Comparison of ENCODE assay signal across 9 mouse cellular contexts in genomic region chr13:98573261-98574056, GRCm38 (mm10).
DNase-seq lines count a peak whose midpoint lies in the region; ATAC-seq and TF ChIP-seq lines count a peak whose summit lies in the region.
"Had no signal": no experiment of that assay in that cellular context is flagged by ENCODE, and none has a peak within 500 bp of the region (broad histone marks: within the 10 kb centered on the region; RNA-seq: fewer than 3 reads in every experiment).

No protein-coding gene starts in this region.

- H3K4me3 ChIP-seq in heart, embryonic 13.5 days, result peak overlapping the region; percentile 57
- H3K4me3 ChIP-seq in embryonic facial prominence, embryonic 11.5 days (ENCODE audit: low read depth, low read length), result peak overlapping the region; percentile 29
- peak overlapping the region; percentile 40 for H3K4me3 ChIP-seq in hindbrain, embryonic 15.5 days
- peak overlapping the region; percentile 34 for H3K4me3 ChIP-seq in midbrain, postnatal 0 days (ENCODE audit: low read depth, low read length)
- H3K4me3 ChIP-seq: erythroblast, embryonic 14.5 days had no signal

- peak overlapping the region; percentile 83 for H3K4me2 ChIP-seq in heart, embryonic 13.5 days
- H3K4me2 ChIP-seq in embryonic facial prominence, embryonic 11.5 days (ENCODE audit: low read depth, low read length), result peak overlapping the region; percentile 69
- peak overlapping the region; percentile 78 for H3K4me2 ChIP-seq in hindbrain, embryonic 15.5 days
- H3K4me2 ChIP-seq in midbrain, postnatal 0 days (ENCODE audit: low read depth, low read length, poor library complexity, severe bottlenecking), result peak overlapping the region; percentile 66

- peaks cover 20% of the 10 kb centered on the region for H3K4me1 ChIP-seq in heart, embryonic 13.5 days
- peaks cover 10% of the 10 kb centered on the region for H3K4me1 ChIP-seq in embryonic facial prominence, embryonic 11.5 days (ENCODE audit: control insufficient read depth, insufficient read depth, low read length)
- H3K4me1 ChIP-seq in hindbrain, embryonic 15.5 days (replicated peaks), result peaks cover 19% of the 10 kb centered on the region
- H3K4me1 ChIP-seq in midbrain, postnatal 0 days (ENCODE audit: insufficient read depth, low read length), result 0 out of 2 replicates have a peak, but pooled peaks cover 2% of the 10 kb centered on the region

- no peaks in the 10 kb centered on the region for H3K9me3 ChIP-seq in heart, embryonic 13.5 days
- no peaks in the 10 kb centered on the region for H3K9me3 ChIP-seq in embryonic facial prominence, embryonic 11.5 days (replicated peaks; ENCODE audit: control insufficient read depth, low read length)
- H3K9me3 ChIP-seq in hindbrain, embryonic 15.5 days, result no peaks in the 10 kb centered on the region
- no peaks in the 10 kb centered on the region for H3K9me3 ChIP-seq in midbrain, postnatal 0 days (ENCODE audit: low read length)

- intact Hi-C loops in heart, postnatal 36 days (cut with DNase I), result no loop called here

- H3K36me3 ChIP-seq in heart, embryonic 13.5 days, result no peaks in the 10 kb centered on the region
- no peaks in the 10 kb centered on the region for H3K36me3 ChIP-seq in embryonic facial prominence, embryonic 11.5 days (replicated peaks; ENCODE audit: control insufficient read depth, insufficient read depth, low read depth, low read length)
- H3K36me3 ChIP-seq in hindbrain, embryonic 15.5 days, result no peaks in the 10 kb centered on the region
- no peaks in the 10 kb centered on the region for H3K36me3 ChIP-seq in midbrain, postnatal 0 days (ENCODE audit: insufficient read depth, low read length)

- H3K27ac ChIP-seq in heart, embryonic 13.5 days (replicated peaks), result no peak overlapping the region
- H3K27ac ChIP-seq in embryonic facial prominence, embryonic 11.5 days (replicated peaks; ENCODE audit: low read depth, low read length), result peak overlapping the region; percentile 59; the same call in 1 of the 2 replicates
- H3K27ac ChIP-seq in hindbrain, embryonic 15.5 days (replicated peaks), result no peak overlapping the region
- H3K27ac ChIP-seq in midbrain, postnatal 0 days (ENCODE audit: low read depth, low read length), result no peak overlapping the region

- peak overlapping the region; percentile 74 for H3K9ac ChIP-seq in heart, embryonic 13.5 days
- H3K9ac ChIP-seq in embryonic facial prominence, embryonic 11.5 days (replicated peaks; ENCODE audit: low read length), result peak overlapping the region; percentile 48; the same call in 1 of the 2 replicates
- H3K9ac ChIP-seq in hindbrain, embryonic 15.5 days, result peak overlapping the region; percentile 25
- H3K9ac ChIP-seq in midbrain, postnatal 0 days (replicated peaks; ENCODE audit: low read length, poor library complexity, severe bottlenecking), result peak overlapping the region; percentile 44; the same call in 1 of the 2 replicates

- no peak for ATAC-seq in heart, embryonic 13.5 days (ENCODE audit: extremely low read depth, insufficient number of reproducible peaks, low FRiP score, low TSS enrichment)
- peak; percentile 51; the same call in 1 of the 2 replicates for ATAC-seq in embryonic facial prominence, embryonic 11.5 days (replicated peaks; ENCODE audit: insufficient number of reproducible peaks, low FRiP score, low TSS enrichment, low read depth)
- ATAC-seq in hindbrain, embryonic 15.5 days (ENCODE audit: low FRiP score, low read depth), result no peak
- peak; percentile 51; the same call in 1 of the 2 replicates for ATAC-seq in midbrain, postnatal 0 days (ENCODE audit: low FRiP score)

- DNase-seq in heart, postnatal 36 days, result no peak
- peak; percentile 45 for DNase-seq in embryonic facial prominence, embryonic 11.5 days (ENCODE audit: low spot score)
- DNase-seq in midbrain, postnatal 0 days (ENCODE audit: low spot score), result no peak
- DNase-seq in adrenal gland, postnatal 14 days, result no peak
- no peak for DNase-seq in urinary bladder, adult 18-20 months (ENCODE audit: low spot score in 2 of 2)
- no peak for DNase-seq in kidney, adult 8-10 months

- no peak for TF ChIP-seq CTCF in midbrain, postnatal 0 days (IDR thresholded peaks at IDR 0.05)

- 29% methylated on average over 39 of the region's 39 CpGs for WGBS in heart, embryonic 13.5 days
- WGBS in embryonic facial prominence, embryonic 11.5 days, result 5% methylated on average over 39 of the region's 39 CpGs
- WGBS in hindbrain, embryonic 15.5 days, result 18% methylated on average over 39 of the region's 39 CpGs
- WGBS in midbrain, postnatal 0 days, result 12% methylated on average over 39 of the region's 39 CpGs

- peaks cover 74% of the 10 kb centered on the region for H3K27me3 ChIP-seq in heart, embryonic 13.5 days (replicated peaks)
- H3K27me3 ChIP-seq in embryonic facial prominence, embryonic 11.5 days (ENCODE audit: control insufficient read depth, insufficient read depth, low read length), result peaks cover 2% of the 10 kb centered on the region; the same call in 1 of the 2 replicates
- H3K27me3 ChIP-seq in hindbrain, embryonic 15.5 days, result peaks cover 62% of the 10 kb centered on the region
- peaks cover 64% of the 10 kb centered on the region for H3K27me3 ChIP-seq in midbrain, postnatal 0 days (ENCODE audit: insufficient read depth, low read length)

Comparison
In these comparisons a context has a peak if more than half of its experiments do, and no peak if none do; other contexts are left out.
1. ATAC-seq: peak in embryonic facial prominence, embryonic 11.5 days (single experiment) and midbrain, postnatal 0 days (single experiment); none in heart, embryonic 13.5 days (single experiment) and hindbrain, embryonic 15.5 days (single experiment).
2. Peak in every context shown above with its lines, with median percentiles within 50 percentile points of each other: H3K4me2 ChIP-seq, H3K4me3 ChIP-seq and H3K9ac ChIP-seq.